Mouse (Mus musculus) MEL (cell line): ENCODE data around the gene Chd9. TPM values are rescaled to one million over a fixed set of nuclear protein-coding genes. Genes with fewer than 3 reads are reported as not detected.

Source experiments
- DNase-seq: peaks from one replicate; pipeline ENCODE4 v3.0.0; 2011; ENCODE audit warnings: low read depth, low spot score
- H3K27ac ChIP-seq: 2 replicates; pipeline ENCODE4 v1.5.1; 2012; ENCODE audit warnings: low read depth, mild to moderate bottlenecking, control low read depth, low read length, moderate library complexity; ENCODE audit not compliant: control insufficient read depth
- H3K27me3 ChIP-seq, 2 experiments: fragments of 150-350 bp in 1 of 2; sonication (generic) in 1 of 2; 2 replicates each; pipeline ENCODE4 v1.6.1; 2012; ENCODE audit warnings: low read length in 2 of 2, mild to moderate bottlenecking in 2 of 2, improper control_type of control experiment in 1 of 2, moderate library complexity in 1 of 2; ENCODE audit not compliant: insufficient read depth in 2 of 2, control insufficient read depth in 1 of 2
- H3K36me3 ChIP-seq, 2 experiments: 2 replicates each; pipeline ENCODE4 v1.6.1; 2012 to 2014; ENCODE audit warnings: low read length in 2 of 2, improper control_type of control experiment in 1 of 2, inconsistent platforms in 1 of 2, mild to moderate bottlenecking in 1 of 2; ENCODE audit not compliant: insufficient read depth in 2 of 2, control insufficient read depth in 1 of 2
- H3K4me1 ChIP-seq, 2 experiments: fragments of 150-350 bp in 1 of 2; sonication (generic) in 1 of 2; 2 replicates each; pipeline ENCODE4 v1.6.1; 2012; ENCODE audit warnings: low read length in 2 of 2, improper control_type of control experiment in 1 of 2, mild to moderate bottlenecking in 1 of 2; ENCODE audit not compliant: insufficient read depth in 2 of 2, control insufficient read depth in 1 of 2
- H3K4me3 ChIP-seq, 2 experiments: fragments of 150-350 bp in 1 of 2; sonication (generic) in 1 of 2; 2 replicates each; pipeline ENCODE4 v1.5.1; 2012; ENCODE audit warnings: low read depth in 2 of 2, low read length in 2 of 2, mild to moderate bottlenecking in 2 of 2, moderate library complexity in 2 of 2, control low read depth in 1 of 2, improper control_type of control experiment in 1 of 2; ENCODE audit not compliant: control insufficient read depth in 1 of 2, insufficient read depth in 1 of 2
- H3K79me2 ChIP-seq: 2 replicates; pipeline ENCODE4 v1.6.1; 2012; ENCODE audit warnings: mild to moderate bottlenecking, low read length, moderate library complexity; ENCODE audit not compliant: control insufficient read depth, poor library complexity, insufficient read depth
- H3K9ac ChIP-seq: 2 replicates; pipeline ENCODE4 v1.6.1; 2012; ENCODE audit warnings: low read depth, mild to moderate bottlenecking, control low read depth, low read length, moderate library complexity; ENCODE audit not compliant: control insufficient read depth, poor library complexity, severe bottlenecking
- H3K9me3 ChIP-seq: fragments of 150-350 bp; sonication (generic); replicated peaks from 2 replicates; pipeline ENCODE4 v1.6.1; 2012; ENCODE audit warnings: mild to moderate bottlenecking, low read length, improper control_type of control experiment, moderate library complexity; ENCODE audit not compliant: insufficient read depth
- CHD2 ChIP-seq: IDR thresholded peaks from 2 replicates; pipeline ENCODE4 v1.6.1; 2011; ENCODE audit warnings: low read length, improper control_type of control experiment
- CTCF ChIP-seq, 3 experiments: IDR thresholded peaks in 2 of 3; conservative IDR thresholded peaks in 1 of 3; 2 replicates each; pipeline ENCODE4 v1.5.1; 2011 to 2012; ENCODE audit warnings: low read length in 3 of 3, low read depth in 2 of 3, mild to moderate bottlenecking in 2 of 3, improper control_type of control experiment in 1 of 3, inconsistent platforms in 1 of 3, mixed read lengths in 1 of 3, moderate library complexity in 1 of 3; ENCODE audit not compliant: control insufficient read depth in 1 of 3, insufficient read depth in 1 of 3, poor library complexity in 1 of 3, severe bottlenecking in 1 of 3
- E2F4 ChIP-seq: IDR thresholded peaks from 2 replicates; pipeline ENCODE4 v1.6.1; 2011; ENCODE audit warnings: low read depth, low read length, improper control_type of control experiment, borderline replicate concordance
- ELF1 ChIP-seq: IDR thresholded peaks from 2 replicates; pipeline ENCODE4 v1.6.1; 2014; ENCODE audit warnings: low read depth, mild to moderate bottlenecking, inconsistent platforms, low read length, improper control_type of control experiment, moderate library complexity
- EP300 ChIP-seq, 2 experiments: IDR thresholded peaks; 2 replicates each; pipeline ENCODE4 v1.6.1; 2011; ENCODE audit warnings: improper control_type of control experiment in 2 of 2, low read length in 2 of 2, low read depth in 1 of 2, mild to moderate bottlenecking in 1 of 2
- ETS1 ChIP-seq: IDR thresholded peaks from 2 replicates; pipeline ENCODE4 v1.6.1; 2012; ENCODE audit warnings: low read depth, mild to moderate bottlenecking, inconsistent platforms, low read length, improper control_type of control experiment, moderate library complexity
- GATA1 ChIP-seq: IDR thresholded peaks from 2 replicates; pipeline ENCODE4 v1.6.1; 2011; ENCODE audit warnings: low read depth, low read length, improper control_type of control experiment
- KAT2A ChIP-seq: conservative IDR thresholded peaks from 2 replicates; pipeline ENCODE4 v1.6.1; 2012; ENCODE audit warnings: low read depth, low read length, improper control_type of control experiment, inconsistent platforms
- MAFK ChIP-seq: IDR thresholded peaks from 2 replicates; pipeline ENCODE4 v1.6.1; 2011; ENCODE audit warnings: low read depth, mild to moderate bottlenecking, low read length, improper control_type of control experiment, borderline replicate concordance
- MAX ChIP-seq: IDR thresholded peaks from 2 replicates; pipeline ENCODE4 v1.6.1; 2011; ENCODE audit warnings: low read length, improper control_type of control experiment
- MAZ ChIP-seq: IDR thresholded peaks from 2 replicates; pipeline ENCODE4 v1.6.1; 2012; ENCODE audit warnings: low read depth, mild to moderate bottlenecking, inconsistent platforms, low read length, improper control_type of control experiment
- MEF2A ChIP-seq: IDR thresholded peaks from 2 replicates; pipeline ENCODE4 v1.6.1; 2014; ENCODE audit warnings: low read depth, mild to moderate bottlenecking, inconsistent platforms, low read length, improper control_type of control experiment; ENCODE audit not compliant: poor library complexity, insufficient replicate concordance, severe bottlenecking; ENCODE audit errors: extremely low read depth
- MXI1 ChIP-seq: IDR thresholded peaks from 2 replicates; pipeline ENCODE4 v1.6.1; 2011; ENCODE audit warnings: mild to moderate bottlenecking, low read depth, low read length, improper control_type of control experiment
- MYB ChIP-seq: IDR thresholded peaks from 2 replicates; pipeline ENCODE4 v1.6.1; 2011; ENCODE audit warnings: mild to moderate bottlenecking, low read depth, low read length, improper control_type of control experiment
- MYC ChIP-seq: IDR thresholded peaks from 2 replicates; pipeline ENCODE4 v1.6.1; 2011; ENCODE audit warnings: low read depth, mild to moderate bottlenecking, low read length, improper control_type of control experiment, moderate library complexity
- NELFE ChIP-seq: IDR thresholded peaks from 2 replicates; pipeline ENCODE4 v1.6.1; 2011; ENCODE audit warnings: low read depth, low read length, improper control_type of control experiment
- NRF1 ChIP-seq: IDR thresholded peaks from 2 replicates; pipeline ENCODE4 v1.6.1; 2014; ENCODE audit warnings: low read depth, mild to moderate bottlenecking, inconsistent platforms, low read length, improper control_type of control experiment, moderate library complexity; ENCODE audit not compliant: poor library complexity, insufficient read depth, severe bottlenecking
- POLR2AphosphoS2 ChIP-seq: IDR thresholded peaks from 2 replicates; pipeline ENCODE4 v1.6.1; 2011; ENCODE audit warnings: low read length, improper control_type of control experiment
- POLR2AphosphoS5 ChIP-seq: IDR thresholded peaks from 2 replicates; pipeline ENCODE4 v1.6.1; 2012; ENCODE audit warnings: low read depth, borderline replicate concordance, mild to moderate bottlenecking, inconsistent platforms, low read length, moderate library complexity, mixed read lengths
- RAD21 ChIP-seq: IDR thresholded peaks from 2 replicates; pipeline ENCODE4 v1.6.1; 2011; ENCODE audit warnings: mild to moderate bottlenecking, low read depth, low read length, improper control_type of control experiment
- RCOR1 ChIP-seq: IDR thresholded peaks from 2 replicates; pipeline ENCODE4 v1.6.1; 2012; ENCODE audit warnings: low read depth, mild to moderate bottlenecking, inconsistent platforms, low read length, improper control_type of control experiment
- SIN3A ChIP-seq: IDR thresholded peaks from 2 replicates; pipeline ENCODE4 v1.6.1; 2012; ENCODE audit warnings: low read length, improper control_type of control experiment, inconsistent platforms
- SMC3 ChIP-seq: IDR thresholded peaks from 2 replicates; pipeline ENCODE4 v1.6.1; 2011; ENCODE audit warnings: low read depth, low read length, improper control_type of control experiment
- TBP ChIP-seq: IDR thresholded peaks from 2 replicates; pipeline ENCODE4 v1.8.0; 2011; ENCODE audit warnings: low read depth, low read length, improper control_type of control experiment
- TCF12 ChIP-seq: IDR thresholded peaks from 2 replicates; pipeline ENCODE4 v1.6.1; 2014; ENCODE audit warnings: low read depth, mild to moderate bottlenecking, inconsistent platforms, low read length, improper control_type of control experiment, moderate library complexity
- UBTF ChIP-seq: IDR thresholded peaks from 2 replicates; pipeline ENCODE4 v1.6.1; 2012; ENCODE audit warnings: low read depth, mild to moderate bottlenecking, inconsistent platforms, low read length, improper control_type of control experiment, moderate library complexity, borderline replicate concordance; ENCODE audit not compliant: insufficient read depth
- USF1 ChIP-seq: IDR thresholded peaks from 2 replicates; pipeline ENCODE4 v1.6.1; 2014; ENCODE audit warnings: low read depth, mild to moderate bottlenecking, inconsistent platforms, low read length, improper control_type of control experiment, moderate library complexity
- ZC3H11A ChIP-seq: IDR thresholded peaks from 2 replicates; pipeline ENCODE4 v1.6.1; 2012; ENCODE audit warnings: low read depth, mild to moderate bottlenecking, inconsistent platforms, low read length, improper control_type of control experiment
- ZKSCAN1 ChIP-seq: IDR thresholded peaks from 2 replicates; pipeline ENCODE4 v1.6.1; 2012; ENCODE audit warnings: low read depth, mild to moderate bottlenecking, inconsistent platforms, low read length, improper control_type of control experiment, moderate library complexity
- ZMIZ1 ChIP-seq: IDR thresholded peaks from 2 replicates; pipeline ENCODE4 v1.6.1; 2012; ENCODE audit warnings: low read depth, mild to moderate bottlenecking, inconsistent platforms, low read length, improper control_type of control experiment, moderate library complexity
- ZNF384 ChIP-seq: IDR thresholded peaks from 2 replicates; pipeline ENCODE4 v1.6.1; 2012; ENCODE audit warnings: low read depth, mild to moderate bottlenecking, inconsistent platforms, low read length, improper control_type of control experiment
- polyA plus RNA-seq, 2 experiments: library from polyadenylated mRNA; stranded (reverse) in 1 of 2; unstranded in 1 of 2; fragments of >175 nt in 1 of 2; fragments of >200 nt in 1 of 2; gene quantifications; 2 replicates each; pipeline versions ENCODE4 v1.2.1 to v1.2.4; 2012; ENCODE audit warnings: low replicate concordance in 2 of 2, low read depth in 1 of 2; ENCODE audit not compliant: insufficient read length in 2 of 2, insufficient read depth in 1 of 2, missing spikeins in 1 of 2
- total RNA-seq: library from RNA; depleted of rRNA; stranded (reverse); fragments of 300-350 nt; gene quantifications from 2 replicates; pipeline ENCODE4 v1.2.3, GENCODE M21; 2012

Gene Chd9
- total and polyA plus RNA-seq, 3 experiments, result 5.9 to 87.4 (median 40.3) TPM

GRCm38 (mm10) chr8:90880041-90880440 lies 51.9 kb downstream of the Chd9 start:
- peaks cover 0 to 7% of the 10 kb centered on the region in 2 experiments; a peak in 2 of 4 replicates for H3K36me3 ChIP-seq
- H3K27me3 ChIP-seq, result no peaks in the 10 kb centered on the region
- no peak overlapping the region for H3K27ac ChIP-seq
- TF ChIP-seq RAD21 (no peak), CHD2 (no peak), MAX (no peak), MYB (no peak), MXI1 (no peak), ZMIZ1 (no peak), ELF1 (no peak), E2F4 (no peak), TCF12 (no peak), EP300 (IDR thresholded peaks at IDR 0.05; ENCODE audit: low read depth in 1 of 2, low read length in 2 of 2) (no peak), NELFE (no peak), UBTF (no peak), TBP (no peak), RCOR1 (no peak), ZNF384 (no peak), SIN3A (no peak), POLR2AphosphoS2 (no peak), USF1 (no peak)
- TF ChIP-seq, all 39 proteins: peak for 0
- DNase-seq, result no peak
- Histone ChIP-seq H3K79me2 (no peaks in the 10 kb centered on the region), H3K4me3 (no peak overlapping the region), H3K4me1 (peaks cover 2 to 20% of the 10 kb centered on the region in 2 experiments), H3K9ac (no peak overlapping the region), H3K9me3 (no peaks in the 10 kb centered on the region)

- H3K9me3 ChIP-seq, result no peaks in the 10 kb centered on the region
- H3K27ac ChIP-seq, result no peak overlapping the region
- peak; percentile 58 for DNase-seq
- peaks cover 0 to 7% of the 10 kb centered on the region in 2 experiments; a peak in 2 of 4 replicates for H3K36me3 ChIP-seq
- no peak overlapping the region for H3K4me3 ChIP-seq
- peaks cover 2 to 20% of the 10 kb centered on the region in 2 experiments for H3K4me1 ChIP-seq
- H3K9ac ChIP-seq, result no peak overlapping the region
- H3K79me2 ChIP-seq, result no peaks in the 10 kb centered on the region
- no peaks in the 10 kb centered on the region for H3K27me3 ChIP-seq
- TF ChIP-seq ZC3H11A (no peak), RAD21 (no peak), UBTF (no peak), NRF1 (no peak), MAFK (no peak), MAX (no peak), MYB (no peak), POLR2AphosphoS5 (no peak), ETS1 (no peak), KAT2A (no peak), ELF1 (no peak), USF1 (no peak), CTCF (IDR thresholded peaks at IDR 0.05 in 2 of 3, conservative IDR thresholded peaks at IDR 0.05 in 1 of 3; ENCODE audit: control insufficient read depth in 1 of 3, insufficient read depth in 1 of 3, low read depth in 2 of 3, low read length in 3 of 3, poor library complexity in 1 of 3, severe bottlenecking in 1 of 3) (no peak), GATA1 (no peak), ZKSCAN1 (no peak), RCOR1 (no peak), MYC (no peak), SMC3 (no peak), MEF2A (no peak), MAZ (no peak)
These were observed 53.0 kb downstream of the Chd9 start for GRCm38 (mm10) chr8:90881181-90881580.
